Mouse (Mus musculus) thymus, adult 2 months (tissue): Measurements from ENCODE around the gene Gm5926. TPM values are rescaled to one million over a fixed set of nuclear protein-coding genes. Genes with fewer than 3 reads are reported as not detected.
"Not testable (repeated sequence)": the region's sequence is repeated elsewhere in the genome, so short reads cannot be mapped to it uniquely, and the experiment has no call there.

ENCODE experiments used
- DNase-seq: peaks from one replicate; pipeline ENCODE4 v3.0.0; 2021
- H3K27ac ChIP-seq: fragments of 200-500 bp; 2 replicates; pipeline ENCODE4 v1.5.1; 2012; ENCODE audit warnings: low read length, control low read depth; ENCODE audit not compliant: control insufficient read depth, insufficient read depth
- H3K27me3 ChIP-seq: fragments of 200-500 bp; 2 replicates; pipeline ENCODE4 v1.6.1; 2012; ENCODE audit warnings: mild to moderate bottlenecking, low read length, moderate library complexity, mixed read lengths; ENCODE audit not compliant: control insufficient read depth, insufficient read depth
- H3K36me3 ChIP-seq: fragments of 200-500 bp; 2 replicates; pipeline ENCODE4 v1.6.1; 2012; ENCODE audit warnings: mild to moderate bottlenecking, low read length, moderate library complexity; ENCODE audit not compliant: control insufficient read depth, insufficient read depth
- H3K4me1 ChIP-seq: fragments of 200-500 bp; replicated peaks from 2 replicates; pipeline ENCODE4 v1.6.1; 2012; ENCODE audit warnings: low read length; ENCODE audit not compliant: control insufficient read depth, insufficient read depth
- H3K4me3 ChIP-seq: fragments of 200-500 bp; 2 replicates; pipeline ENCODE4 v1.5.1; 2012; ENCODE audit warnings: mild to moderate bottlenecking, low read length, control low read depth, moderate library complexity; ENCODE audit not compliant: control insufficient read depth, insufficient read depth
- WGBS: fragments of 180-500 bp; shearing (Covaris S2); methylation state at CpG from one replicate; pipeline ENCODE4 v1.1.7; 2018; 5-methylcytosine and 5-hydroxymethylcytosine counted together
- polyA plus RNA-seq: library from polyadenylated mRNA; depleted of rRNA; stranded (reverse); fragments of >200 nt; gene quantifications from 2 replicates; pipeline ENCODE4 v1.2.3, GENCODE M21; 2012; rRNA removed

The Gm5926 gene
- polyA plus RNA-seq = not detected in 2 replicates

DNA sequence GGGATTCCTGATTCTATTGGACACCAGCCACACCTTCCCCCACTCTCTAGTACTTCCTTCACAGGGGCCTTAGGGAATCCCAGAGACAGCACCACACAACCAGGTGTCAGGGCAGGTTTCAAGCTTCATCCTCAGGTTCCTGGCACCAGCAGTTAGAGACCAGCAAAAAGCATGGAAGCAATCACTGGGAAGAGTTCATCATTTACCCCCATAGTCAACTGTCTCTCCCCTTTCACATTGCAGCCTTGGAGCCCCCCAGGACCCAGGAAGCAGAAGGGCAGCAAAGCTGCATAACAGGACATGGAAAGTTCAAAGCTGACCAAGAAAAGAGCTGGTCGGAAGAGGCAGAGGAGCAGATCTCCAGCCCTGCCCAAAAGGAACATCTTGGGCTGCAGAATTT lies at the start of gene Gm5926:
Gene Gm5926 (plus strand): TSS at position 301 of the 400 bp plus-strand sequence.
- H3K4me1 ChIP-seq, H3K36me3 ChIP-seq, H3K4me3 ChIP-seq, DNase-seq, H3K27me3 ChIP-seq, H3K27ac ChIP-seq: not testable (repeated sequence)
- no CpG with 5 or more reads among the region's 1 CpGs for WGBS

DNA sequence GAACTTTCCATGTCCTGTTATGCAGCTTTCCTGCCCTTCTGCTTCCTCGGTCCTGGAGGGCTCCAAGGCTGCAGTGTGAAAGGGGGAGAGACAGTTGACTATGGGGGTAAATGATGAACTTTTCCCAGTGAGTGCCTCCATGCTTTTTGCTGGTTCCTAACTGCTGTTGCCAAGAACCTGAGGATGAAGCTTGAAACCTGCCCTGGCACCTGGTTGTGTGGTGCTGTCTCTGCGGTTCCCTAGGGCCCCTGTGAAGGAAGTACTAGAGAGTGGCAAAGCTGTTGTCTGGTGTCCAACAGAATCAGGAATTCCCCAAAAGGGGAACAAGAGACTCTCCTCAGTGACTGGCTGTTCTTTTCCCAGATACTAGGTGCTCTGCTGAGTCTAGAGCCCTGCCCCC lies 49.5 kb upstream of the Gm5926 start:
- not testable (repeated sequence) for H3K27ac ChIP-seq, H3K27me3 ChIP-seq, H3K4me3 ChIP-seq, DNase-seq, H3K4me1 ChIP-seq, H3K36me3 ChIP-seq
- 97% methylated on average over 1 of the region's 2 CpGs for WGBS

DNA sequence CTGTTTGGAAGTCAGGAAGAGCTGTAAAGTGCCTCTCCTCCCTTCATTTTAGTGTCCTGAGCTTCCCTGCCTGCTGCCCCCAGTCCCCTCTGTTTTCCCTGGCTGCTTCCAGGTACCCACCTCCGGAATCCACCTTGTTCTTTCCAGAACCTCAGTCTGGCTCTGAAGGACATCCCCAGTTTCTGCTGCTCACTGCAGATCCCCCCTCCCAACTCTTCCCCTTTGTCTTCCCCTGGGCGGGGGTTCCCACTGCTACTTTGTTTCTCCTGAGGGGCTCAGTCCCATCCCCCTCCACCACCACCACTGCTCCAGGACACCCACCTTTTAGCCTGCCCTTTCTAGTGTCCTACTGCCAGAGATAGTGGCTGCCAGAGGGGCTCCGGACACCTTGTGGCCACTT lies 49.1 kb upstream of the Gm5926 start:
- not testable (repeated sequence) for H3K27me3 ChIP-seq, H3K27ac ChIP-seq, H3K4me1 ChIP-seq, H3K36me3 ChIP-seq, DNase-seq, H3K4me3 ChIP-seq
- 90% methylated on average over 3 of the region's 3 CpGs for WGBS

Other genes starting within 250 kb of the Gm5926 start
- not detected in 2 replicates for gene Btbd35f1, start 90.7 kb upstream of the Gm5926 start, polyA plus RNA-seq
- gene Btbd35f21, start 75.4 kb downstream of the Gm5926 start, polyA plus RNA-seq = not detected in 2 replicates
- gene Btbd35f30, start 243.9 kb downstream of the Gm5926 start, polyA plus RNA-seq = not detected in 2 replicates